Mouse (Mus musculus) hindbrain, embryonic 16.5 days (tissue): Measurements from ENCODE around the gene Dlx6. TPM values are rescaled to one million over a fixed set of nuclear protein-coding genes. Genes with fewer than 3 reads are reported as not detected.

Experiments
- ATAC-seq: fragments of 200-750 bp; cut with Nextera tagmentation; 2 replicates; pipeline ENCODE4 v1.8.0; 2017; ENCODE audit warnings: moderate TSS enrichment, moderate library complexity
- H3K27ac ChIP-seq: fragments of 300-500 bp; sonication (generic); 2 replicates; pipeline ENCODE4 v1.5.1; 2014; ENCODE audit warnings: low read depth, mild to moderate bottlenecking, control low read depth, low read length, moderate library complexity
- H3K27me3 ChIP-seq: fragments of 300-500 bp; sonication (generic); replicated peaks from 2 replicates; pipeline ENCODE4 v1.6.1; 2014; ENCODE audit warnings: low read length; ENCODE audit not compliant: control insufficient read depth, insufficient read depth
- H3K36me3 ChIP-seq: fragments of 300-500 bp; sonication (generic); 2 replicates; pipeline ENCODE4 v1.6.1; 2014; ENCODE audit warnings: mild to moderate bottlenecking, low read length, moderate library complexity, mixed read lengths; ENCODE audit not compliant: control insufficient read depth, insufficient read depth
- H3K4me1 ChIP-seq: fragments of 300-500 bp; sonication (generic); 2 replicates; pipeline ENCODE4 v1.6.1; 2014; ENCODE audit warnings: low read depth, low read length; ENCODE audit not compliant: control insufficient read depth, insufficient read depth
- H3K4me2 ChIP-seq: fragments of 300-500 bp; sonication (generic); 2 replicates; pipeline ENCODE4 v1.6.1; 2014; ENCODE audit warnings: mild to moderate bottlenecking, low read length, control low read depth, moderate library complexity
- H3K4me3 ChIP-seq: fragments of 300-500 bp; sonication (generic); 2 replicates; pipeline ENCODE4 v1.5.1; 2014; ENCODE audit warnings: mild to moderate bottlenecking, low read length, control low read depth, moderate library complexity
- H3K9ac ChIP-seq: fragments of 300-500 bp; sonication (generic); 2 replicates; pipeline ENCODE4 v1.6.1; 2014; ENCODE audit warnings: low read depth, mild to moderate bottlenecking, control low read depth, low read length, moderate library complexity
- H3K9me3 ChIP-seq: fragments of 300-500 bp; sonication (generic); 2 replicates; pipeline ENCODE4 v1.6.1; 2014; ENCODE audit warnings: mild to moderate bottlenecking, low read length, moderate library complexity; ENCODE audit not compliant: control insufficient read depth
- WGBS: fragments of 180-500 bp; shearing (Covaris S2); extraction: QIAGEN DNeasy Blood & Tissue Kit; methylation state at CpG from one replicate; pipeline ENCODE4 v1.1.7; 2014; 5-methylcytosine and 5-hydroxymethylcytosine counted together
- polyA plus RNA-seq: library from polyadenylated mRNA; unstranded; fragments of >200 nt; fragmentation: Nextera tagmentation; extraction: Ambion mirVana; gene quantifications from 2 replicates; pipeline ENCODE4 v1.2.1, GENCODE M21; 2015

Gene Dlx6
- polyA plus RNA-seq, 1 experiment from 2014 or later: not detected

GRCm38 (mm10) chr6:6857766-6858165, 5.4 kb upstream of the Dlx6 start:
- no peak for ATAC-seq
- Histone ChIP-seq H3K27me3 (peaks cover 63% of the 10 kb centered on the region), H3K27ac (no peak overlapping the region), H3K9me3 (no peaks in the 10 kb centered on the region), H3K4me3 (no peak overlapping the region), H3K36me3 (no peaks in the 10 kb centered on the region), H3K9ac (no peak overlapping the region), H3K4me1 (peaks cover 4% of the 10 kb centered on the region; the same call in 1 of the 2 replicates), H3K4me2 (no peak overlapping the region)
- WGBS: 7% methylated on average over 2 of the region's 2 CpGs

DNA sequence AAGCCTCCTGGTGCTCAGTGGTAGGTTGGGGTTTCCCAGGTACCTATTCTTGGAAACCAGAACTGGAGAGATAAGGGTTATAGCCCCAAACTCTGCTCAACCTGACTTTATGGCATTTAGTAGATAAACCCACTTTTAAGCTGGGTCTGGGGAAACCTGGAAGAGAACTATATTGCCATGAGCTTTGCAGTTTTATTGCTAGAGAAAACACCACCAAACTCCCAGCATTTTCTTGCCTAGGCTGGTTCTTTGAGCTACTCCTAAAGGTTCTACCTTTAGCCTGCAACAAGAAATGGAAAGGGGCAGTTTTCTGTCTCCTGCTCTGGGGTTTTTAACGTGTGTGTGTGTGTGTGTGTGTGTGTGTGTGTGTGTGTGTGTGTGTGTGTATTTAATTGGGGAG, 4.6 kb upstream of the Dlx6 start:
- Histone ChIP-seq H3K9me3 (no peaks in the 10 kb centered on the region), H3K36me3 (no peaks in the 10 kb centered on the region), H3K4me3 (no peak overlapping the region), H3K4me1 (peaks cover 10% of the 10 kb centered on the region), H3K9ac (no peak overlapping the region), H3K27ac (no peak overlapping the region), H3K4me2 (no peak overlapping the region), H3K27me3 (peaks cover 60% of the 10 kb centered on the region)
- ATAC-seq: no peak
- WGBS: 0% methylated on average over 1 of the region's 1 CpGs

DNA sequence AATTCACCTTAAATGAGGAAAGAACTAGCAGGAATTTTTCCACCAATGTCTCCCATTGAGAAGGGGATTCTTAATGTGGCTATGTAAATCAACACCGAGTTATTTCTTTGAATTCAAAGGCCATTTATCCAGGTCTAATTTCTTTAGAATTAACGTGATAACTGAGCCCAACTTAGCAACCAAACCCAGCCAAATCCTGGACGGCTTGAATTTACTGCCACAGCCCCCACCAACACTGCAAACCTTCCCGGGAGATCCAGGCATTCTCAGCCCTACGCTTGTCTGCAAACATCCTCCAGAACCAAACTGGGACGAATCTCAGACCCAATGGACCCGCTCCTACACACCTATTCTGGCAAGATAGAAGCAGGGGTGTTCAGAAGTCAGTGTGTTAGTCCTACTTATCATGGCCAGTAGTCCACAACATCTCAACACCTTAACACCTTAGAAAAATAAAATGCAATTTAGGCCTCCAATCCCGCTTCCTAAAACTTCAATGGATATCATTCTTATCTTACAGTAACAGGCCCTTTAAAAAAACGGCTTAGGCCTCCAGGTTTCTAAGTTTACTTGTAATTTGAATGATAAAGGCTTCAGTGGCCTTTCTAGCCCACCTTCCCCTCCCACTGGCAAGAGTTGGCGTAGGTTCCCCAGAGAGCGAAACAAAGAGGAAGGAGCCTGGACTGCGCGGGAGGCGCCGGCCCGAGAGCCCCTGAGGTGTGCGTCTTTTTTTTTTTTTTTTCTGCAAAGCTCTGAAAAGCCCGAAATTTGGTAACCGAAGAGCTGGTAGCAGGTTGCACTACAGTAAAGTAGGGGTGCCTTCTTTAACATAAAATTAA, 3.8 kb upstream of the Dlx6 start:
- Histone ChIP-seq H3K9ac (no peak overlapping the region), H3K4me2 (no peak overlapping the region), H3K27ac (no peak overlapping the region), H3K27me3 (peaks cover 59% of the 10 kb centered on the region), H3K4me1 (peaks cover 14% of the 10 kb centered on the region), H3K36me3 (no peaks in the 10 kb centered on the region), H3K4me3 (no peak overlapping the region; the same call in 1 of the 2 replicates), H3K9me3 (no peaks in the 10 kb centered on the region)
- no peak for ATAC-seq
- WGBS: 1% methylated on average over 19 of the region's 19 CpGs

GRCm38 (mm10) chr6:6859950-6860410, 3.2 kb upstream of the Dlx6 start:
- Histone ChIP-seq H3K9ac (no peak overlapping the region), H3K4me2 (no peak overlapping the region), H3K4me3 (no peak overlapping the region; the same call in 1 of the 2 replicates), H3K27me3 (peaks cover 60% of the 10 kb centered on the region), H3K27ac (no peak overlapping the region), H3K4me1 (peaks cover 14% of the 10 kb centered on the region), H3K9me3 (no peaks in the 10 kb centered on the region), H3K36me3 (no peaks in the 10 kb centered on the region)
- no peak for ATAC-seq
- WGBS: under 1% methylated on average over 21 of the region's 21 CpGs

GRCm38 (mm10) chr6:6860411-6861085, 2.6 kb upstream of the Dlx6 start:
- no peak overlapping the region for H3K9ac ChIP-seq

GRCm38 (mm10) chr6:6861086-6861797, 1.9 kb upstream of the Dlx6 start:
- 2% methylated on average over 21 of the region's 21 CpGs for WGBS
- no peak overlapping the region for H3K9ac ChIP-seq
- H3K4me3 ChIP-seq: no peak overlapping the region; the same call in 1 of the 2 replicates
- H3K27me3 ChIP-seq: peaks cover 61% of the 10 kb centered on the region
- H3K9me3 ChIP-seq: no peaks in the 10 kb centered on the region
- H3K4me2 ChIP-seq: no peak overlapping the region
- no peak for ATAC-seq
- H3K36me3 ChIP-seq: no peaks in the 10 kb centered on the region
- no peak overlapping the region for H3K27ac ChIP-seq
- H3K4me1 ChIP-seq: peaks cover 14% of the 10 kb centered on the region

More at GRCm38 (mm10) chr6:6860411-6861085, 2.6 kb upstream of the Dlx6 start:
- Histone ChIP-seq H3K4me1 (peaks cover 14% of the 10 kb centered on the region), H3K27ac (no peak overlapping the region), H3K4me2 (no peak overlapping the region), H3K4me3 (no peak overlapping the region; the same call in 1 of the 2 replicates), H3K27me3 (peaks cover 59% of the 10 kb centered on the region), H3K36me3 (no peaks in the 10 kb centered on the region), H3K9me3 (no peaks in the 10 kb centered on the region)
- ATAC-seq: no peak
- WGBS: under 1% methylated on average over 33 of the region's 33 CpGs

DNA sequence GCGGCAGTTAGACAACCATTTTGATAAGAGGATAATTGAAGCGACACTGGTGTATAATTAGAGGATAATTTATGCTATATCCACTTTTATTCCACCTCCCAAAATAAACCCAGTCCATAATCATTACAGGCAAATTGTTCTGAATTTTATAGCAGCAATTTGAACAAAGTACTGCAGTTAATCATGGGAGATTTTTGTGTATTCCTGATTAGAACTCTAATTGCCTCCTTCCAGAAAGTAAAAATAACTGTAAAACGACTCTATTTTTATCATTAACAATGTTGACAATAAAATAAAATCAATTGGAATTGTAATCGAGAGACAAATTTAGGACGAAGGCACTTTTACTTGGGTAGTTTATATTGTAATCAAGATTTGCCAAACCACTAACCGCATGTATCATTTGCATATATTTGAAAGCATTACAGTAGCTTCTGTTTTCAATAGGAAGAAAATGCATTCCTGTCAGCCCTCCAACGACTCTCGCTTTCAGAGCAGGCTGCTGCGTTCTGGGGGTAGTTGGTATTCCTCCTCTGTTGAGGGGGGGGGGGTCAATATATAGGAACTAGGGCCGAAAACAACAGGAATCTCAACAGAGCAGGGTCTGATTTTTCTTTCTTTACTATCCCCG, 1.2 kb upstream of the Dlx6 start:
- H3K27ac ChIP-seq: no peak overlapping the region

GRCm38 (mm10) chr6:6862611-6863010, 523 bp upstream of the Dlx6 start:
- under 1% methylated on average over 23 of the region's 23 CpGs for WGBS
- Histone ChIP-seq H3K9me3 (no peaks in the 10 kb centered on the region), H3K36me3 (no peaks in the 10 kb centered on the region), H3K4me3 (peak overlapping the region; percentile 38), H3K4me2 (peak overlapping the region; percentile 65), H3K27ac (no peak overlapping the region), H3K27me3 (peaks cover 61% of the 10 kb centered on the region), H3K9ac (no peak overlapping the region), H3K4me1 (peaks cover 14% of the 10 kb centered on the region)
- ATAC-seq: peak; percentile 41; the same call in 1 of the 2 replicates

More for the DNA sequence above, 1.2 kb upstream of the Dlx6 start:
- Histone ChIP-seq H3K4me3 (no peak overlapping the region), H3K27me3 (peaks cover 62% of the 10 kb centered on the region), H3K4me1 (peaks cover 14% of the 10 kb centered on the region), H3K4me2 (no peak overlapping the region), H3K9ac (no peak overlapping the region), H3K9me3 (no peaks in the 10 kb centered on the region), H3K36me3 (no peaks in the 10 kb centered on the region)
- ATAC-seq: no peak
- WGBS: 3% methylated on average over 11 of the region's 11 CpGs
